Mouse (Mus musculus) midbrain, embryonic 10.5 days (tissue): ENCODE results near the gene Rhoq. TPM values are rescaled to one million over a fixed set of nuclear protein-coding genes. Genes with fewer than 3 reads are reported as not detected.

Experiments used
- DNase-seq: peaks from one replicate; pipeline ENCODE4 v3.0.0-alpha.2; 2017; ENCODE audit warnings: low spot score
- H3K27ac ChIP-seq: fragments of 300-500 bp; sonication (generic); replicated peaks from 2 replicates; pipeline ENCODE4 v1.5.1; 2016; ENCODE audit warnings: mild to moderate bottlenecking
- H3K27me3 ChIP-seq: fragments of 300-500 bp; sonication (generic); 2 replicates; pipeline ENCODE4 v1.6.1; 2016; ENCODE audit warnings: low read depth, mild to moderate bottlenecking; ENCODE audit not compliant: poor library complexity, severe bottlenecking
- H3K36me3 ChIP-seq: fragments of 300-500 bp; sonication (generic); 2 replicates; pipeline ENCODE4 v1.6.1; 2016; ENCODE audit warnings: mild to moderate bottlenecking, moderate library complexity
- H3K4me1 ChIP-seq: fragments of 300-500 bp; sonication (generic); 2 replicates; pipeline ENCODE4 v1.6.1; 2016
- H3K4me3 ChIP-seq: fragments of 300-500 bp; sonication (generic); 2 replicates; pipeline ENCODE4 v1.5.1; 2016; ENCODE audit warnings: mild to moderate bottlenecking, moderate library complexity
- H3K9me3 ChIP-seq: fragments of 300-500 bp; sonication (generic); replicated peaks from 2 replicates; pipeline ENCODE4 v1.6.1; 2016; ENCODE audit warnings: mild to moderate bottlenecking
- WGBS: fragments of 180-500 bp; shearing (Covaris S2); methylation state at CpG from one replicate; pipeline ENCODE4 v1.1.7; 2016; 5-methylcytosine and 5-hydroxymethylcytosine counted together
- polyA plus RNA-seq: library from polyadenylated mRNA; unstranded; fragments of >200 nt; fragmentation: Nextera tagmentation; extraction: Ambion mirVana; gene quantifications from 2 replicates; pipeline ENCODE4 v1.2.1, GENCODE M21; 2016

Gene Rhoq
- polyA plus RNA-seq, 1 experiment from 2014 or later = 9.0 TPM

DNA sequence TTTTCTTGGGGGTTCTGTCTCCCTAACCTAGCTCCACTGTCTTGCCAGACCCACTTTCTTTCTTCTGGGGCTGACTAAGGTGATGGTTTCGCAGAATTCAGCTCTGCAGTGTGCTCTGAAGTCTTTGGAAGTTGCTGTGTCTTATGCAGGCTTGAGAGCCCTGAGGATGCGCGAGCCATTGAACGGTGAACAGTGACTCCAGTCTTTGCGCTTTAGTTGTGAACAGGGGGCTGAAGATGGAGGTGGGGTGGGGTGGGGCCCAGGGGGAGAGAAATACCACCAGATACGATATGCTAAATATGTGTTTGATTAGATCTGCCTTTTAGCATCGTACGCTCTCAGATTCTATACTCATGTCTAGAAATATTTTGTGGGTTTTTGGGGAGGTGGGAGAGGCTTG lies 2.2 kb downstream of the Rhoq start:
- no peak for DNase-seq
- H3K27me3 ChIP-seq = peaks cover 9% of the 10 kb centered on the region
- 87% methylated on average over 8 of the region's 8 CpGs for WGBS
- H3K36me3 ChIP-seq = peaks cover 33% of the 10 kb centered on the region
- peak overlapping the region; percentile 91 for H3K4me3 ChIP-seq
- no peaks in the 10 kb centered on the region for H3K9me3 ChIP-seq
- peaks cover 43% of the 10 kb centered on the region for H3K4me1 ChIP-seq
- H3K27ac ChIP-seq = peak overlapping the region; percentile 97; the same call in 1 of the 2 replicates

DNA sequence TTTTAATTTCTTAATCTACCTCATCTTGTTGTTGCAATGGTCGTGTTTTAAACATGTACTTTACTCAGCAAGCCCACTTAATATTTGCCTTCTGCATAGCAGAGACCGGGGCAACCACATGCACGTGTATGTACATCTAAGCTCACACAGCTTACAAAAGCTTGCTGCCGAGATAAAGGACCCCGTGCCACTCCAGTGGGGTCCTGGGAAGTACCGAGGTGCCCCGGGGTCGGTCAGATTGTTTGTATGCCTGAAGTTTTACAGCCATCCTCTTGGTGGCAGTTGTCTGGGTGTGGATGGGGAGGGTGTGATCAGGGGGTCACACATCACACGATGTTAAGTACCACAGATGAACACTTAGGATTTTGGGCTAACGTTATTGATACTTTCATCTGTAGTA lies 3.2 kb downstream of the Rhoq start:
- WGBS = 83% methylated on average over 10 of the region's 10 CpGs

DNA sequence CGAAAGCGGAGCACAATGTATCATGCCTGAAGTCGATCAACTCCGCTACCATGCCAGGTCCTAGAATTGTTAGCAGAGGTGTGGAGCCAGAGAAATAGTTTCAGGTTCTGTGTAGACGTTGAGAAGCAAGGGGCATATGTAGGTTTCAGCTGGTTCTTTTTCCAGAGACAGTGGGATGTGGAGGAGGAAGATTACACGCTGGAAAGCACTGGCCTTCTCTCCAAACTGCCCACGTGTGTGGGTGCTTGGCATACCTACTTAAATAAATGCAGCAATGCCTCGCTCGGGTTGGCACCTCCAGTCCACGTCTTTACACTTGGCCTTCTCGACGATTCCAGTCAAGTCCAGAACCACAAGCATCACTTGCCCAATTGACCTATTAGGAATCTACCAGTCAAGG lies 4.2 kb downstream of the Rhoq start:
- no peak overlapping the region for H3K27ac ChIP-seq
- H3K4me1 ChIP-seq = peaks cover 38% of the 10 kb centered on the region
- H3K27me3 ChIP-seq = no peaks in the 10 kb centered on the region
- no peak for DNase-seq
- no peak overlapping the region for H3K4me3 ChIP-seq
- H3K9me3 ChIP-seq = no peaks in the 10 kb centered on the region
- peaks cover 46% of the 10 kb centered on the region for H3K36me3 ChIP-seq
- 96% methylated on average over 12 of the region's 12 CpGs for WGBS

More for the DNA sequence above, 3.2 kb downstream of the Rhoq start:
- Histone ChIP-seq H3K27me3 (peaks cover 9% of the 10 kb centered on the region), H3K9me3 (no peaks in the 10 kb centered on the region), H3K27ac (no peak overlapping the region), H3K4me1 (peaks cover 44% of the 10 kb centered on the region), H3K4me3 (no peak overlapping the region), H3K36me3 (peaks cover 42% of the 10 kb centered on the region)
- no peak for DNase-seq

DNA sequence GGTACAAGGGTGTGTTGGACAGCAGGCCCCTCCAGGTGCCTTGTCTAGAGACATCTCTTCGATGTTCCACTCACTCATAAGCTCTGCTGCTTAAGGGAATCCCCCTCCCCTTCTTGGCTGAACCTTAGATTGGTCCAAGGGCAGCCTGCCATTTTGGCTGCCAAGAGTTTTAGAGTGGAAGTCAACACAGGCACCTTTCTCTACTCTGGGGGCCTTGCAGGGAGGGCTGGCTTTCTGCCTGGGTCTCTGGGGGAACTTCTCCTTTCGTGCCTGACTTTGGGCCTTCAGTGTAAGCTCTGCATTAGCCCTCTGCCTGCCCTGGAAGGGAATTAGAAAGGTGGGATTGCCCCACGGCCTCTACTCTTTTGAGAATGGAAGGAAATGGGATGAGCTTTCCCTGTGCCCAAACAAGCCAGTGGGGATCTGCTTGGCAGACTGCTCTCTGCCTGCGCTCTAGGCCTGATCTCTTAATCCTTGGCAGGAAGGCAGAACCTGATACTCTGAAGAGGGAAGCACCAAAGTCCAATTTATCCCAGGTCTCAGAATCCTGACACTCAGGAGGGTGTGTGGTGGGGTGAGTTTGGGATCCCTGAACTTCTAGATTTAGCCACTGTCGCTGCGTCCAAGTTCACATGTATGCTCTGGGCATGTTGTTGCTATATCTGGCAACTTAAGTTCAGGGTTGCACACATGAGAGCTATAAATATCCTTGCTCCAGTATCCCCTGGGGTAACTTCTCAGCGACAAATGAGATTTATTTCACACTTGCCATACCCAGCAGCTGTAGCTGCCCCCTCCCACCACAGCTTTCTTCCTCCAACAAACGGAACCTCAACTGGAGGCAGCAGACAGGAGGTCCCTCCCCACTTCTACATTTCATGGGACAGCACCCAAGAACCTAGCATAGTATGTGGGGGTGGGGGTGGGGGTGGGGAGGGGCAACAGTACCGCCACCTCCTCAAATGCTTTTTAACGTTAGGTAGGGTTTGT lies 4.9 kb downstream of the Rhoq start:
- no peak overlapping the region for H3K4me3 ChIP-seq
- H3K27me3 ChIP-seq = no peaks in the 10 kb centered on the region
- 89% methylated on average over 10 of the region's 10 CpGs for WGBS
- H3K27ac ChIP-seq = no peak overlapping the region
- H3K36me3 ChIP-seq = peaks cover 46% of the 10 kb centered on the region
- H3K9me3 ChIP-seq = no peaks in the 10 kb centered on the region
- DNase-seq = no peak
- H3K4me1 ChIP-seq = peaks cover 35% of the 10 kb centered on the region

DNA sequence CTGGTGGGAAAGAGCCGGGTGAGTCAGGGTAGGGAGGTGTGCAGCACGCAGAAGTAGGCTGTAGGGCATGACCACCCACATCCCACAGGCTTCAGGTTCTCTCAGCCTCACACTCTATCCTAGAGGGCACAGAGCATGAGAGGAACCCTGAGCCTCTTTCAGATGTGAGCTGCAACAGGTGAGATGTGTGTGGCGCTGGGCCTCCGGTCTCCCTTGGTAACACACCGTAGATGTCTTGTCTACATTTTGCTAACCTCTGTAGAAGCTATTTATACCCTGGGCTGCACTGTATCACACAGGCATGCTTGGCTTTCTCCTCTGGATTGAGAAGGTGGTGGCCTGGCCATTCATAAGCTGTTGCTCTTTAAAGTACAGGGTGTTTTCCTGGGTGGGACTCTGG lies 5.7 kb downstream of the Rhoq start:
- H3K36me3 ChIP-seq = peaks cover 48% of the 10 kb centered on the region
- DNase-seq = no peak
- WGBS = 89% methylated on average over 5 of the region's 5 CpGs
- H3K27ac ChIP-seq = no peak overlapping the region
- no peaks in the 10 kb centered on the region for H3K27me3 ChIP-seq
- no peak overlapping the region for H3K4me3 ChIP-seq
- H3K4me1 ChIP-seq = peaks cover 31% of the 10 kb centered on the region
- H3K9me3 ChIP-seq = no peaks in the 10 kb centered on the region

DNA sequence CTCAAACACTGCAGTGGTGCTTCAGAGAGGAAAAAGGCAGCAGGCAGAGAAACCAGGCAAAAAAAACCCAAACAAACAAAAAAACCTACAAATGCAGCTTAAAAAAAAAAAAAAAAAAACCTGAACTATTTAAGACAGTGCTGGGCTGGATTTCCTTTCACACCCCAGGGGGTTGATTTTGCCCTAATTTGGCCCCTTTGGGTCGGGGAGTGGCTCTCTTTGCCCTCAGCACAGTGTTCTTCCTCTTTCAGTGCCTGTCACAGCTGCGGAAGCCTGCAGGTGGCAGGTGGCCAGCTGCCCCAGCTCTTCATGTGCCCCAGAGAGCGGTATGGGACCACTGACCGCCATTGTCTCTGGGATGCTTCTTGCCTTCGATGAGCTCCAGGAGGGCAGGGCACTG lies 6.7 kb downstream of the Rhoq start:
- Histone ChIP-seq H3K4me1 (peaks cover 21% of the 10 kb centered on the region), H3K27me3 (no peaks in the 10 kb centered on the region), H3K9me3 (no peaks in the 10 kb centered on the region), H3K4me3 (no peak overlapping the region), H3K27ac (no peak overlapping the region), H3K36me3 (peaks cover 57% of the 10 kb centered on the region)
- no peak for DNase-seq
- 69% methylated on average over 5 of the region's 5 CpGs for WGBS

DNA sequence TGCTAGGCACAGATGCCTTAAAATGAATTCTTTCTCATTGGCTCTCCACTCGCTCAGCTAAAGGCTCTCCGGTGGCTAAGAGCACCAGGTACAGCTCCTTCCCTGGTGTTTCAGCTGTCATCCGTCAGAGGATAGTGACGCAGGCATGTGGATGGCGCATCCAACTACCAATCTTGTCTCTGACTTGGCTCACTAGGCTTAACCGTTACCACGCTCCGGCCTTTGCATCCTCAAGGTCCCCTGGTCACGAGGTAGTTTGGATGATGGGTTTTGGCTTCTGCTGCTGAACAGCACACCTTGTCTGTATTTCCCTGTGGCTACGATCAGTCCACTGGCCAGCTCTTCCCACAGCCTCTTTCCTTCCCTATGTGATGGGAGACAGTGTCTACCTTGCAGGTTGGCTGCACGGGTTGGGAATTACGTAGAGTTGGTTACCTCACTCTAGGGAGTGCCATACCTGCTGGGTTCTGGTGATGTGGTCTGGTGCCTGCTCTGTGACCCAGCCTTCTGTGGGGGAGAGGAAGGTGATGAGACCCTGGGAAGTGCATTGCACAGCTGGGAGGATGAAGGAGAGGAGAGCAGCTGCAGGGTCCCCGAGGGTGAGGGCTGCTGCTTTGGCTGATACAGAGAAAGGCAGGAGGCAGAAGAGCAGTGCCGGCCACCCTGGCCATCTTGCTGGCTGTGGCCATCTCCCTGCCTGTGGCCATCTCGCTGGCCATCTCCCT lies 7.3 kb downstream of the Rhoq start:
- peaks cover 15% of the 10 kb centered on the region for H3K4me1 ChIP-seq
- H3K9me3 ChIP-seq = no peaks in the 10 kb centered on the region
- H3K27ac ChIP-seq = peak overlapping the region; percentile 49; the same call in 1 of the 2 replicates
- H3K36me3 ChIP-seq = peaks cover 63% of the 10 kb centered on the region
- DNase-seq = no peak
- H3K4me3 ChIP-seq = no peak overlapping the region
- no peaks in the 10 kb centered on the region for H3K27me3 ChIP-seq
- 93% methylated on average over 15 of the region's 15 CpGs for WGBS

DNA sequence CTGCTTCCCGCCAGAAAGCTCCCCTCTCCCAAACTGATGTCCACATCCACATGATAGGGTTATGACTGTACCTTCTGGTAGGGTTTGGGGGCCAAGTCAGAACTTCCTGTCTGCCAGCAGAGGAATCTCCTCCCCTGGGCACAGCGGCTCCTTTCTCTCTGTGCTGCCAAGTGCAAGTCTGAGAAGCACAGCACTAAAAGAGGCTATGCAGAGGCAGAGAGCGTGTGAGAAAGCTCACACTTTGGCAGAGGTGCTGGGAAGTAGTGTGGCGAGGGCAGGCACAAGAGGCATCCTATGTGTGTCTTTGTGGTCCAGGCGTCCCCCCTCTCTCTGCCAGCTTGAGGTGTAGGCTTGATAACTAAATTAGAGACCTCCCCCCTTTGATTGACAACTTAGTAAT lies 8.2 kb downstream of the Rhoq start:
- H3K4me1 ChIP-seq = peaks cover 11% of the 10 kb centered on the region
- WGBS = 90% methylated on average over 5 of the region's 5 CpGs
- H3K27ac ChIP-seq = 0 out of 2 replicates have a peak overlapping the region, but pooled peaks have one; percentile 49
- no peak overlapping the region for H3K4me3 ChIP-seq
- DNase-seq = no peak
- H3K27me3 ChIP-seq = no peaks in the 10 kb centered on the region
- H3K9me3 ChIP-seq = no peaks in the 10 kb centered on the region
- H3K36me3 ChIP-seq = peaks cover 66% of the 10 kb centered on the region

DNA sequence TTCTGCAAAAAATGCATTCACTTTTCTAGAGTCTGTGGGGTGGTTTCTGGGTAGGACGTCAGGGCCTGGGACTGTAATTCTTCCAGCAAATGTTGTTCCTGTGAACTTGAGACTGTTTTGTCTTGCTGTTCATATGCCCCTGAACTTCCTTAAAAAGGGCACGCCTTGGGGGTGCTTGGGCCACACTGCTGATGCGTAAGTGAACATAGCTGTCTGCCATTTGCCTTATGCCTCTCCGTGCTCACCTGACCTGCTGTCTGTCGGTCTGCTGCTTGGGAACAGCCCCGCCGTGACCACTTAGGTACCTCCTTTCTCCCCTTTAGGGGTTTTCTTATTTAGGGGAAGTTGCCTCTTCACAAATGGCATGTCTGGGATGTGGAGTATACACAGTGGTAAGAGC lies 9.0 kb downstream of the Rhoq start:
- H3K27me3 ChIP-seq = no peaks in the 10 kb centered on the region
- 94% methylated on average over 7 of the region's 7 CpGs for WGBS
- peaks cover 70% of the 10 kb centered on the region for H3K36me3 ChIP-seq
- peaks cover 11% of the 10 kb centered on the region for H3K4me1 ChIP-seq
- H3K9me3 ChIP-seq = no peaks in the 10 kb centered on the region
- DNase-seq = no peak
- no peak overlapping the region for H3K27ac ChIP-seq
- no peak overlapping the region for H3K4me3 ChIP-seq

DNA sequence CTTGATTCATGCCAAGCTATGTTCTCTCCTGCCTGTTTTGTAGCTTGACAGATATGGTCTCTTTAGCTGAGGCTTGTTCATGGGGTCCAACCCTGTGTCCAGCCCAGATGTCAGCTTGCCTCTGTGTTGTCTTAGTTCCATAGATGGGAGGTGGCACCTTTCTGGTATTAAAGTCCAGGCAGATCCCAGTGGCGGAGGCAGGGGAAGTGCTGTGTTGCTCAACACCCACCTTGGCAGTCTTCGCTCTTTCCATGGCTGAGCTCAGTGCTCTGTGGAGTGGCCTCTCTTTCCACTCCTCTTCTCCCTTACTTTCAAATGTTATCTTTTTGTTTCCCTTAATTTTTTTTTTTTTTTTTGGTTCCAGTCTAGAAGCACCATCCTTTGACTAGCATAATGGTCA lies 10.2 kb downstream of the Rhoq start:
- WGBS = 91% methylated on average over 2 of the region's 2 CpGs
- DNase-seq = no peak
- peaks cover 59% of the 10 kb centered on the region for H3K36me3 ChIP-seq

DNA sequence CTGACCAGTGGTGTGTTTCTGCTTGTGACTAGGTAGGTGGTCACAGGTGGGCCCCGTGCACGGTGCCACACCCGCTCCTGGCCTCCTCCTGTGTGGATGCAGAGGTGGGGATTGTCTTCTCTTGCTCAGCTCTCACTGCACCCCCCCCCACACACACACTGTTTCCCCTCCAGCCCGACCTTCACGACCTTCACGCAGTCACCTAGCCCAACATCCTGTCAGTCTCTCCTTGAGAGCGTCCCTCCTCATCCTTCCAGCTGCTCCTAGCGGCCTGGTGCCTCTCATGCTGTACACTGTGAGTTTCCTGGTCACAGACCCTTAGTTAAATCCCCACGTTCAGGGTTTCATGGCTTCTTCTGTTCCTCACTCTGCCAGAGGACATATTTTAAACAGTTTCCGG lies 13.5 kb downstream of the Rhoq start:
- no peak for DNase-seq
- Histone ChIP-seq H3K36me3 (peaks cover 56% of the 10 kb centered on the region), H3K4me1 (no peaks in the 10 kb centered on the region), H3K27ac (no peak overlapping the region), H3K4me3 (no peak overlapping the region), H3K27me3 (no peaks in the 10 kb centered on the region), H3K9me3 (no peaks in the 10 kb centered on the region)
- 85% methylated on average over 10 of the region's 10 CpGs for WGBS

More for the DNA sequence above, 10.2 kb downstream of the Rhoq start:
- no peaks in the 10 kb centered on the region for H3K9me3 ChIP-seq
- no peak overlapping the region for H3K27ac ChIP-seq
- peaks cover 8% of the 10 kb centered on the region for H3K4me1 ChIP-seq
- no peak overlapping the region for H3K4me3 ChIP-seq
- no peaks in the 10 kb centered on the region for H3K27me3 ChIP-seq

DNA sequence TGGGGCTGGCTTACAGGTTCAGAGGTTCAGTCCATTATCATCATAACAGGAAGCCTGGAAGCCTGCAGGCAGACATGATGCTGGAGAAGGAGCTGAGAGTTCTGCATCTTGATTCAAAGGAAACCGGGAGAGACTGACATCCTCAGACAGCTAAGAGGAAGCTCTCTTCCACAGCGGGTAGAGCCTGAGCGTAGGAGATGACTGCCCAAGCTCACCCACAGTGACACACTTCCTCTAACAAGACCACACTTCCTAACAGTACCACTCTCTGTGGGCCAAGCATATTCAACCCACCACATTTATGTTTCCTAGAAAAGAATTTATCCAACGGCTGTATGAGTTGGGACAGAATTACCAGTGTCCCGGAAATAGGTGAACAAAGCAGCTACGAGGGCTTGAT lies 15.6 kb downstream of the Rhoq start:
- Histone ChIP-seq H3K9me3 (no peaks in the 10 kb centered on the region), H3K27ac (no peak overlapping the region), H3K4me3 (no peak overlapping the region), H3K27me3 (no peaks in the 10 kb centered on the region), H3K4me1 (peaks cover 4% of the 10 kb centered on the region; the same call in 1 of the 2 replicates), H3K36me3 (peaks cover 63% of the 10 kb centered on the region)
- no peak for DNase-seq
- WGBS = 90% methylated on average over 6 of the region's 6 CpGs

DNA sequence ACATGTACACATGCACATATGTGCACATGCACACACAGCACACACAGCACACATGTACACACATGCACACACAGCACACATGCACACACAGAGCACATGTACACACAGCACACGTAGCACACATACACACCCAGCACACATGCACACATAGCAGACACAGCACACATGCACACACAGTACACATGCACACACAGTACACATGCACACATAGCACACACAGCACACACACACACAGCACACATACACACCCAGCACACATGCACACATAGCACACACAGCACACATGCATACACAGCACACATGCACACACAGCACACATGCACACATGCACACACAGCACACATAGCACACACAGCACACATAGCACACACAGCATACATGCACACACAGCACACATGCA lies 18.3 kb downstream of the Rhoq start:
- Histone ChIP-seq H3K27ac (no peak overlapping the region), H3K9me3 (no peaks in the 10 kb centered on the region), H3K27me3 (no peaks in the 10 kb centered on the region), H3K4me3 (no peak overlapping the region), H3K4me1 (peaks cover 20% of the 10 kb centered on the region), H3K36me3 (peaks cover 47% of the 10 kb centered on the region)
- 100% methylated on average over 1 of the region's 1 CpGs for WGBS
- DNase-seq = no peak
